Mouse (Mus musculus) monocyte, adult 5-6 weeks (primary cell): Measurements from ENCODE around the gene Csnk1d. TPM values are rescaled to one million over a fixed set of nuclear protein-coding genes. Genes with fewer than 3 reads are reported as not detected.
A peak's percentile ranks its signal among the peaks of the same experiment; 100 is the strongest.

ENCODE experiments used
- ATAC-seq: fragments of 153-309, 156-312 bp; replicated peaks from 2 replicates; pipeline ENCODE4 v1.8.0; 2017; ENCODE audit warnings: mild to moderate bottlenecking; ENCODE audit not compliant: low TSS enrichment, insufficient number of reproducible peaks, severe bottlenecking, poor library complexity, low FRiP score
- total RNA-seq: library from RNA; stranded (forward); fragments of 200-1000, 200-491, 200-594 nt; gene quantifications from 3 replicates; pipeline ENCODE4 v1.2.3, GENCODE M21; 2017

Csnk1d gene
- total RNA-seq, 1 experiment from 2014 or later = 146 TPM

DNA sequence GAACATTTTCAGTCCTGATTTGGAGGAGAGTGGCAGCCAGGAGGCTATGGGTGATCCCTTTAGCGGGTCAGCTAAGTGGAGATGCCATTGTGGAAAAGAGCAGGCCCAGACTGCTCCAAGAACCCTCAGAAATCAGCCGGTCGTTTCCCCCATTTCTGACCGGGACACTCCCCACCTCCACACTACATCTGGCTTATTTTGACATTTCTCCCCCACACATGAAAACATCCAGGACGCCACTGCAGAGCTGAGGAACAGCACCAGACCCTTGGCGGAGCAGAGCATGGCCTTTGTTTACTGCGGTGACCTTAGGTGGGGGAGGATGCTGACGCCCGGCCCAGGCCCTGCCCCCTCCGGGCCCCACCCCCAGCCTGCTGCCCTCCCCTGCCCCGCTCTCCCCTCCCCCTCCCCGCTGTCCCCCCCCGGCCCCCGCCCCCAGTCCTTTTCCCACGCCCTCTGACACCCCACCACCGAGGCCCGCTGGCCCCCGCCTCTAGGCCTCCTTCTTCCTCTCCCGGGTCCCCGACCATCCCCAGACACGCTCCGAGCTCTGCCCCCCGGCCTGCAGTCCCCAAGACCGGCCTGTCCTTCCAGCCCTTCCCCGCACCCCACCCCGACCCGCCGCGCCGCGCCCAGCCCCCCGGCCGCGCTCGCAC lies 876 bp downstream of the Csnk1d start:
- ATAC-seq = peak; percentile 44

DNA sequence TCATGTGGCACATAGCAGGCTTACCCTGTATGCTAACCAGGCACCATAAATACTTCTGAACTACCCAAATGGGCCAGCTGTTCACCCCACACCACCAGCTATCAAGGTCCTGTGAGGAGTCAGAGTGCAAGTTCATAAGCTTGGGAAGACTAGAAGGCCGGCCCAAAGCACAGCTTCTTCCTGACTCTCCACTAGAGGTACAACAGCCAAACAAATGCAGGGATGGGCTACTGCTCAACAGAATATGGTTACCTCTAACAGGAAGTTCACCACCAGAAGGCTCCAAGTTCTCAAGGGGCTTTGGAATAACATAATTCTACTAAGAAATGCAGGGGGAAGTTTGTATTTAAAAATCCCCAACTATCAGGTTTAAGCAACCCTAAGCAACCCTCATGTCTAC lies 1.6 kb downstream of the Csnk1d start:
- ATAC-seq = no peak

DNA sequence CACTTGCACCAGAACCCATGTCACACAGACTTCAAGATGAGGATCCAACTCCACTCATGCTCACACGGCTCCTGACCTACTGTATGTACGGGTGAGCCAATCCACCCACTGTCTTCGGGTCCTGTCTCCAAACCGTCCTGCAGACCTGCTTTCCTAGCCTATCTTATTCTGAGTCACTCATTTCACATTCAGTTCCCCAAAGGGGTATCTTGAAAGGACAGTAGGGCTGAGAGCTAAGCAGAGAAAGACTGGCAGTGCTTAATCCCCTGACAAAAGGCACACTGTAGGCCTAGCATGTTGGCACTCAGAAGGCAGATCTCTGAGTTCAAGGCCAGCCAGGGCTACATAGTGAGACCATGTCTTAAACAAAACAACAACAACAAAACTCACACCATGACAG lies 2.7 kb downstream of the Csnk1d start:
- ATAC-seq = no peak

DNA sequence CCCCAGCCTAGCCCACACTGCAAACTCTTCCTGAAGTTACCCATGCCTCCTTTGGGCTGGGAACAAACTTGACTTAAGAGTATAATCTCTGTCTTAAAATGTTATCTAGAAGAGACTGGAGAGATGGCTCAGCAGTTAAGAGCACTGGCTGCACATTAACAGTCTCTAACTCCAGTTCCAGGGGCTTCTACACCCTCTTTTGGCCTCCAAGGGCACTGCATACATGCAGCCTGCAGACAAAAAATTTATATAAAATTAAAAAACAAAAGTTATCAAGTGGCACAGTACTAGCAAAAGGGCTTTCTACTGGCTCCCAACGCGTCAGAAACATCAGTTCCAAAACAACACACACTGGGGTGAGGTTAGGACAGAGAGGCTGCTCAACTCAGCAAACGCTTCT lies 3.5 kb downstream of the Csnk1d start:
- no peak for ATAC-seq

DNA sequence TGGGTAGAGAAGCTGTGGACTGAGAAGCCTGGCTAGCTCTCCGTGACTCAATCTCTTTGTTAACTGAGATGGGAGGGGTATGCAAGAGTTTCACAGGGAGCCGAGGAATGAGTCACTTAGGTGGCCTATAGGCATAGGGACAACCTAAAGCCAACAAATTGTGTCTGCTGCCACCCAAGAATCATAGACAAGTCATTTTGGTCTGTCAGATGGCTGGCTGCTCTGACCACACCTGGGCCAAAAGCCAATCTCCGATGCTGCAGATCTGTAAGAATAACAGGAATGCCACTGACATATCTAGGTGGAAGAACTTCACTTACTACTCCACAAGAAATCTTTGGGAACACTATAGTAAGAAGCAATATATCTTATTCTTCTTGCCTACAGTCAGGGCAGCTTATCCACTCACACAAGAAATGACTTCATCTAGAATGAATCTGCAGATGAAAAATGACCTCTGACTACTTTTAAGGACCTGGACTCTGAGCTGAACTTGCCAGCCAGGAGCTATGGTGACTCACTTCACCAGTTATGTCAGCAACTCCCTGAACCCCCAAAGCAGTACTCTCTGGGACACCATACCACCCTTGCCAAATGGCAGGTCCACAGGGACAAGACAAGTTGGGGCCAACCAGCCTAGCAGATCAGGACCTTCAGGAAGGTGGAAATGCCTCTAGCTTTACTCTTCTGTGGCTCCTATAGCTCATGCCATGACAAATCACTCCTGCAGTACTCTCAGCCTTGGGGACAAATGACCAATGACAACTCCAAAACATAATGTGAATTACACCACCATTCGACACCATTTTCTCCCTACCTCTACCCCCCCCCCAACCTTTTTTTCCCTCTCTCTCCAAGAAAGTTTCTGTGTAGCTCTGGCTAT lies 6.4 kb downstream of the Csnk1d start:
- ATAC-seq = no peak

DNA sequence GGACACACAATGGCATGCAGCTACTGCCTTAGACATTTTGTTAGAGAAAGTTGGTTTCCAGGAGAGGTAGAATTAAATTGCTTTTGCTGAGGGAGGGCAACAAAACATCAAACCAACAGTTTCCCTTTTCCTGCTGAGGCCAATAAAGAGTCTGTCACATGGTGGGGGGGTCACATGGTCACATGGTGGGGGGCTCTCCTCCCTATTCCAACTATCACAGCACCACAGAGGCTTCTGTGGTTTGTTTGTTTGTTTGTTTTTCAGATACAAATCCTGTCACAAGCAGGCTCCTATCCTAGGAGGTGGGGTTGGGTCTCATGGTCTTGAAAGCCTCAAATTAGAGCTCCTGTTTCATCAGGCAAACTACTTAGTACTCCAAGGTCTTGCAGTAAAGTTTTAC lies 8.7 kb downstream of the Csnk1d start:
- no peak for ATAC-seq

DNA sequence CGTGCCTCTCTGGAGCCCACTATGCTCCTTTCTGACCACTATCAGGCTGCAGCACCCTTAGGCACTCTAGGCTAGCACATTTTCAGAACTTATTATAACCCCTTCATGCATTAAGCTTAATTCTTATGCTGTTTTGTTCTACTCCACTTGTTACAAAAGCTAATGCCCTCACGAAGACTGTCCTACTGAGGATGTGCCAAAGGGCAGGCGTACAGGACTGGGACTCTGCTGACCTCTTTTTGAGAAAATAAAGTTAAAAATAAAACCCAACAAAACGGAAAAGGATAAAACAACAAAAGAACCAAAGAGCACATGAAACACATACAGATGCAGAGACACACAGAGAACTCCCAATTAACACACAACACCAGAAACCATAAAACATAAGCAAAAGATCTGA lies 9.5 kb downstream of the Csnk1d start:
- no peak for ATAC-seq

DNA sequence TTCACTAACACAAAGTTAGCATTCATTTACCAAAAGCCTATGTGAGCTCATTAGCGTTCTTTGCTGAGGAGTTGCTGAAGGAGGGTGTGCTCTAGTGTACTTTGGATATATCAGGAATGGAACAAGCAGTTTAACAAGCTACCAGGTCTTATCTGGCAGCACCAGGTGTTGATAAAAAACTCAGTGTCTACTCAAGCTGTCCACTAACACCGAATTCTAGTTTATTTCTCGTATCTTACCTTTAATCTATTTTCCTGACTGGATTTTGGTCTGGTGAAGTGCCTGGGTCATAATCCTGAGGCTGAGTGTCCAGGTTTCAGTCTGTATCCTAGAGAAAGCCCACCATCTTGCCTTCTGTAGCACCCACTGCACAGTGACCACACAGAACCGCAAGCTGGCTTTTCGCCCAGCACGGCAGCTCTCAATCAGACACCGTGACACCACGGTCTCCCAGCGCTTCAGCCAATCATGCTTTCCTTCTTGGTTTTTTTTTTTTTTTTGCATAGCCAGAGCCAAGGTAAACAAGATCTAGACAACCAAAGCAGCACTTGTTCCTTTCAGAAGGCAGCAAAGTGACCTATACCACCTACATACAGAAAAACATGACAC lies 10.6 kb downstream of the Csnk1d start:
- ATAC-seq = no peak

DNA sequence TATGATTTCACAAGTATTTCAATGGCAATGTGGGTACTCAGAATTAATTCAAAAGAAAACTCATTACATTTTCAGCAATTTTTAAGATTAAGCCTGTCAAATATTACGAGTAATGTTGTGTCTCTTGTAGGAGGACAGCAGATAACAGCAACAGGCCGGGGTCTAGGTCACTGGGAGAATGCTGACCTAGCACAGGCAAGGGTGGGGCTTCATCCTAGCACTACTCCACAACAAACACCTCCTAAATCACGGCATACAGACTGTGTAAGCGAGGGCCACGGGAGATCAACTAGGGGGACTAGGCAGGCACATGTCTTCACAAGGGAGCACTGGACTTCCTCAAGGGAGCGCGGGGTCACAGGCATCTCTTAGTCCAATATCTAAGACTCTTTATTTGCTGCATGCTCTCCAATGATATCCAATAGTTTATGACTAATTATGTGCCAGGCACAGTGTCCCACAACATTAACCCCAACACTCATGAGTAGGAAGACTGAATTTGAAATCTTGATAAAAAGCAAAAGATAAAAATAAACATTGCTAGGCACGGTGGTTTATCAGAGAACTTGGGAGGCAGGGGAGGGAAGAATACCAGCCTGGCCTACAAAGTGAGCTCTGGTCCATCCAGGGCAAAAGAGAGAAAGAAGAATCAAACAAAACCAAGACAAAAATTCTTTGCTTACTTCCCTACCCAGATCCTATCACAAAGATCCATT lies 11.3 kb downstream of the Csnk1d start:
- ATAC-seq = no peak

DNA sequence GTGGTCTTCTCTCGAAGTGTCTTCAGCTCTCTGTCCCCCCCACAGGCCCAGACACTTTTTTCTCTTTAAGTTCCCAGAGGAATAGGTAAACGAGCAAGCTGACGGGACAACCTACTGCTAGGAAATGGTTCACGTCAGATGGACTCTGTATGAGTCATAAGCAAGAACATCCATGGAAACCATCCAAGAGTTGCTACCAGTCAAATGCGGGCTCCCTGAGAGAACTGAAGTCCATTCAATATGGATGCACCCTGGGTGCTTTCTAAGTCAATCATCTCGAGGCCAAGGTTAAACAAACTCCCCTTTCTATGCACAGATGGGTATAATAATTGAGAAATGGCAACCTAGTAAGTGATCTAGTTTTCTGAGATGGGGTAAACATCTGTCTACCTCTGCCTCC lies 17.8 kb downstream of the Csnk1d start:
- no peak for ATAC-seq

DNA sequence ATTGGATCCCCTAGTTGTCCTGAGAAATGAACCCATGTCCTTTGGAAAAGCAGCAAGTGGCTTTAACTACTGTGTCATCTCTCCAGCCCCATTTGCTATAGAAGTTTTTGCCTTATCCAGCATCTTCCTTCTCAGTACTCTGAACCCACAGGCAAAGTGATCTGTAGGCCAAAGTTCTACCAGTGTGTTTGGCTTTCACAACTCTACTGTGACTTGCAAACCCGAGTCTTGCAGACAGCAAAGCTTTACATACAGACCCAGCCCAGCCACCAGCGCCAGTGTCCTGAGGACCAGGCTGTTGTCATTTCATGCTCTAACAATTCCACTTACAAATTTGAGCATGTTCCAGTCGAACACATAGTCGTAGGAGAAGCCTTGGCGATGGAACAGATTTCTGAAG lies 19.9 kb downstream of the Csnk1d start:
- no peak for ATAC-seq

DNA sequence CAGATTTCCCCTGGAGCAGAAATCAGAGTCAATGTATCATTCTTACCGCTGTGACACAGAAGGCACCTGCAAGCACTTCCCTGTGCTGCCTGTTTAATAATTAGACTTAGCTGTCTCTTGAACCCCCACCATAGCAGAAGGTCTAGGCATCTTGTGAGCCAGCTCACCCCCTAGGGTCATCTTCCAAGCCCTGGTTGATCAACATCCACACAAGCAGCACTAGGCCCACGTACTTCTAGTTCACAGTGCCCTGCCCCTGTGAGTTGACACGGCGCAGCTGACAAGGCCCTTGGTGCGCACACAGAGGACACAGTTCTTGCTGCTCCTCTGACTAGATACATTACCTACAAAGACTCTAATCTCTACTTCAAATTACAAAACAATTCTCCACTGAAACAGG lies 21.4 kb downstream of the Csnk1d start:
- ATAC-seq = no peak

DNA sequence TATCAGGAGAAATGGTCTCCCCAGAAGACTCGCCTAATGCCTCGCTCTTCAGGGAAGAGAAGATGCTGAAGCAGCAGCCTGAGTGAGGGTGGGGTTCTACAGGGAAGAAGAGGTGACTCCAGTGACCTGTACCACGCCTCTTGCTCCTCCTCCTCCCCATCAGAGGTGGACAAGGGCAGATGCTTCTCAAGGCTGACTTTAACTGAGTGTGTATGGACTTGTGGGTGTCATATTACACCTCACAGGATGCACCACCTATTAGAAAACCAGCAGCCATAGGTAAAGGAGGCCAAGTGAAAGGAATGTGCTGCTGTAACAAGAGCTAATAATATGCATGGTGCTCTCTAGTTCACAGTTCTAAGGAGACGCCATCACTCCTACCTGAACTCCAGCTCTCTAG lies 25.5 kb downstream of the Csnk1d start:
- no peak for ATAC-seq

DNA sequence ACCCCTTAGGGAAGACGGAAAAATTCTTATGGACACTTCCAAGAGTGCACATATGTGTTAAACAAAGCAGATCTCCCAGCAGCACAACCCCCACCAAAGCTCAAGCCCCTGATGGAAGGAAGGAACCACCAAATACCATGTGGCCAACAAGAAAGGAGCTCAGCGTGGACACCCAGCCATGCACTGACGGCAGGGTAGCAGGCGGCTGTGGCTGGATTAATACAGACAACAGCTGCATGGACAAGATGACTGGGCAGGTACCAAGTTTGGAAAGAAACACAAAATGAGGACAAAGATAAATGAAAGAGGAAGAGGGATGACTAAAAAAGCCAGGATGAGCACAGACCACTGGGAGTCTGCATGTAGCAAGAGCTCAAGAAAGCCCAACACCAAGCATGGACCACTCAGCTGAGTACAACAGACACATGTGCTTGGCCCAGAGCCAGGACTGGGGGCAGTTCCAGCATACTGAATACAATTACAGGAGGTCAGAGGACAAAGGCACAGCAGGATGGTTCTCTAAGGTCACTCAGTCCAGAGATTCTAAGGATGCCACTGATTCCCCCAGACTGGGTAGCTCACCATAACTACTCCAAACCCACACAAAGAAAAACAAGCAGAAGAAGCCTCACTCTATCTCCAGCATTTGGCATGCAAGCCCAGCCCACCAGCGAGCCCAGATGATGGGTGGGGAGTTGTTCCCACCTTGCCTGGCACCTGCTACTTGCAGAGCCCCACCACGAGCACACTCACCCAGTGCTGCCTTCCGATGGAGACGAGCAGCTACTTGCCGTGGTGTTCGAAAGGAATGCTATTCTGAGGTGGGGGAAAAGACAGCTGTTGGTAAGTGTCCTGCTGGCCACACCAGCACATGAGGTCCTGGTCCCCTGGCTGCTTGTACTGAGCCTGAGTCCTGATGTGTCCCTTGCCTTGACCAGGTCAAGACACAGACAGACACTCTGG lies 26.7 kb downstream of the Csnk1d start:
- ATAC-seq = no peak

DNA sequence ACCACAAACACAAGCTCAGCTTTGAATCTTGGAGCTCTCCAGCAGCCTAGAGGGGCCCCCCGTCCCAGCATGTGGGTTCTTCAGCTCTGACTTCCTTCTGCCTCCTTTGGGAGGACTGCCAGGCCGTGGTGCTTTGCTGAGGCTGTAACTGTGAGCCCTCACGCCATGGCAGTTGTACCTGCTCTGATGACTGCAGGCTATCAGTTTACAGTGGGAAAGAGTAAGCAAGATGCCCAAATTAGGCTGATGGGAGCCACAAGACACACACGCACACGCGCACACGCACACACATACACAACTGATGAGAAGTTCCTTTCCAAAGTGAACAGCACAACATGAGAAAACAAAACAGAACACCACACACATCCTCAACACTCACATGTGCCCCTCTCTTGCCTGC lies 28.2 kb downstream of the Csnk1d start:
- ATAC-seq = no peak

DNA sequence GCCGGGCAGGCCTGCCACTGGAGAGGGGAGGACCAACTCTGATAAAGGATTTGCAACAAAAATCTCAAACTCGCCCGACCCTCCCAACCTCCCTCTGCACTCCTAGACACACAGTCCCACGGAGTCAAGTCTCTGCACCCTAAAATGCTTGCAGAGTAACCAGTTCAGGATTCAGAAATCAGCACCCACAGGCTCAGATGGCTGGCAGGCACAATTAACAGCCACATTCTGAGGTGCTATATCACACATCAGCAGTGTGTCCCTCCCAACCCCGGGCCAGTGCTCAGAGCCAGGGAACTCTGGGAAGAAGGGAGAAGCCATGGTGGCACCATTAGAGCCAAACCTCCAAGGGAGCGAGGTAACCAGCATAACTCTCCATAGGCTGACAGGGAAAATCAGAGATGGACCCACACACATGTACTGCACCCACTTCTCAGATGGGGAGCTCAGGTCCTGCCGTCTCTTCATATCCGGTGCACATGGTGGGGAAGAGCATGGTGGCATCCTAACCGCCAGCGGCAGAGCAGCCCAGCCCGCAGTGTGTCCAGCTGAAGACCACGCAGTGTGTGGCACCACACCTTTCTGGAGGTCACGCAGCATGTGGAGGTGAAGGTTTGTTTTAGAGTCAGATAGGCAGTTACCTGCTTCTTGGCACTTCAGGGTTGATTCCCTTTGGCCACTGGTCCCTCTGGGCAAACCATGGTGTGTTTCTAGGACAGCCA lies 28.9 kb downstream of the Csnk1d start:
- ATAC-seq = no peak

DNA sequence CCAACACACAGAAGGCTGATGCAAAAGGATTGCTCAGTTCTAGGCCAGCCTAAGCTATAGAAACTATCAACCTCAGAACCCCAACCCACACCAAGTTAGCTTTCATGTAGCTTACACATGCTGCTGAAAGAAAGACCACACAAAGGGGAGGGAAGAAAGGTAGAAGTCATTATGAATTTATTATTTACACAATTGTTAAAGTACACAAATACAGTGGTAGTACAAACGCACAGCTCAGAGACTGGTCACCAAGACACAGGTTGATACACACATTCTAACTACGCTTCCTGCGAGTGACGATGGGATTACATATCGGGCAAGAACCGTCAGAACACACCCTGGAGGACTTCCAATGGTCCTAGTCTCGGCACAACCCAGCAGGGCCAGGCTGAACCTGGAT lies 29.5 kb downstream of the Csnk1d start:
- no peak for ATAC-seq

DNA sequence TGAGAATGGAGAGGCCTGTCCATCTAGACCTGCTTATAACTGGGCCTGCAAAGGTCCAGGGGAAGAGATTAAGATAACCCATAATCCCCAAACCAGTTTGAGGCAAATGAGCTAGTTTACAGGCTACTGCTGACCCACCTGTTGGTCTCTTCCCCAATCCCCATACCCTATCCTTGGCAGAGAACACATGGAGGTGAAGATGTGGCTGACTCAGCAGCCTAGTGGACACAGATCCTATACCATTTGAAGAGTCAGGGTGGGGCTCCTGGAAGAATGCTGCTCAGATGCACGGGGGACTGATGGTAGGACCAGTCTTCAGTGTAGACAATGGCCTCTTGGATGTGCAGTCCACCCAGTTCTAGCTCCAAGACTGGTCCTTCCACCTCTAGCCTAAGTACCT lies 30.9 kb downstream of the Csnk1d start:
- ATAC-seq = no peak
